Mouse (Mus musculus): ENCODE measurements at regions not wholly inside any gene's neighbourhood (a gene's known extent, or its start where the extent isn't known, plus 50 kb on each side); places are given as distances from the start of the nearest gene placed in this dataset.

DNA sequence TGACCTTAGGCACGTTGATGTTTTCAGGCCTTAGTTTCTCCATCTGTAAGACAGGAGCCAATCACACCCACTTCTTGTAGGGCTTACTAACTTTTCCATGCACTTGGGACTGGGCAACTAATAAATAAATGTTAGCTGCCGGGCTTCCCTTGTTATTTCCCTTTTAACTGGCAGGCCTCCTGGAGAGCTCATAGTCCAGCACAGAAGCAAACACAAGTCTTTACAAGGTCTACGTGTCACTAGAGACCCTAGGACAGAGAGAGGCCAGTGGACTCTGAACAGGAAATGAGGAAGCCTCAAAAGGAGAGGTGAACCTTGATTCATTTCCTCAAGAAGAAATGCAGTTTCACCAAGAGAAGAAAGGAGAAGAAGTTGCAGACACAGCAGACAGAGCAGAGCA is 71.1 kb upstream of the Bmp2 start:
- no peak overlapping the region for H3K27ac ChIP-seq (ENCODE audit: insufficient read depth, low read length)
- no peak overlapping the region for H3K4me3 ChIP-seq (ENCODE audit: insufficient read depth, low read length)
- no peak for TF ChIP-seq CTCF (IDR thresholded peaks at IDR 0.05; ENCODE audit: extremely low read depth, insufficient read depth, low read length)
- TF ChIP-seq POLR2A (IDR thresholded peaks at IDR 0.05; ENCODE audit: extremely low read depth, insufficient read depth, low read length): no peak
- no peaks in the 10 kb centered on the region for H3K4me1 ChIP-seq (ENCODE audit: control insufficient read depth, insufficient read depth, low read length)

GRCm38 (mm10) chr2:133481305-133481704 is 70.7 kb upstream of the Bmp2 start:
- Histone ChIP-seq H3K4me1 (ENCODE audit: control insufficient read depth, insufficient read depth, low read length) (no peaks in the 10 kb centered on the region), H3K4me3 (ENCODE audit: insufficient read depth, low read length) (no peak overlapping the region), H3K27ac (ENCODE audit: insufficient read depth, low read length) (no peak overlapping the region)
- TF ChIP-seq POLR2A (IDR thresholded peaks at IDR 0.05; ENCODE audit: extremely low read depth, insufficient read depth, low read length) (no peak), CTCF (IDR thresholded peaks at IDR 0.05; ENCODE audit: extremely low read depth, insufficient read depth, low read length) (no peak)

DNA sequence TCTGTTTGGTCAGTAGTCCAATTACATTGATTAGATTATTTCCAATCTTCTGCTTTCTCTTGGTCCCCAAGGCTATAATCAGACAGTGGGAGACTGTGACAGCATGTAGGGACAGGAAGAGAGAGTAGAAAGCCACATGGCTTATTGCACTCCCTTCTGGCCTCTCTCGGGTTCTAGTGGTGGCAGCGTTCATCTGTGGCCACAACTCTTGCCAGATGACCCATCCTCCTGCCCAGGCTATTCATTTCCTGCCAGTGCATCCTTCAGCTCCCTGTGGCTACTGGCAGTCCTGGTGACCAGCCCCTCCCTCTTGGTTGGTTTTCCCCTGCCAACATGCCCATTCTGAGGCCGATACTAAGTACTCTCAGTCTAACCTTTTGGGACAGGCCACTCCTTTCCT is 70.2 kb upstream of the Bmp2 start:
- no peak overlapping the region for H3K4me3 ChIP-seq (ENCODE audit: insufficient read depth, low read length)
- TF ChIP-seq POLR2A (IDR thresholded peaks at IDR 0.05; ENCODE audit: extremely low read depth, insufficient read depth, low read length) (no peak), CTCF (IDR thresholded peaks at IDR 0.05; ENCODE audit: extremely low read depth, insufficient read depth, low read length) (no peak)
- H3K4me1 ChIP-seq (ENCODE audit: control insufficient read depth, insufficient read depth, low read length): no peaks in the 10 kb centered on the region
- no peak overlapping the region for H3K27ac ChIP-seq (ENCODE audit: insufficient read depth, low read length)

- Histone ChIP-seq H3K27ac (ENCODE audit: insufficient read depth, low read length) (no peak overlapping the region), H3K4me3 (ENCODE audit: insufficient read depth, low read length) (no peak overlapping the region), H3K4me1 (ENCODE audit: control insufficient read depth, insufficient read depth, low read length) (no peaks in the 10 kb centered on the region)
- no peak for TF ChIP-seq CTCF (IDR thresholded peaks at IDR 0.05; ENCODE audit: extremely low read depth, insufficient read depth, low read length)
- no peak for TF ChIP-seq POLR2A (IDR thresholded peaks at IDR 0.05; ENCODE audit: extremely low read depth, insufficient read depth, low read length)
Observed at GRCm38 (mm10) chr2:133495443-133495842, 56.5 kb upstream of the Bmp2 start.

DNA sequence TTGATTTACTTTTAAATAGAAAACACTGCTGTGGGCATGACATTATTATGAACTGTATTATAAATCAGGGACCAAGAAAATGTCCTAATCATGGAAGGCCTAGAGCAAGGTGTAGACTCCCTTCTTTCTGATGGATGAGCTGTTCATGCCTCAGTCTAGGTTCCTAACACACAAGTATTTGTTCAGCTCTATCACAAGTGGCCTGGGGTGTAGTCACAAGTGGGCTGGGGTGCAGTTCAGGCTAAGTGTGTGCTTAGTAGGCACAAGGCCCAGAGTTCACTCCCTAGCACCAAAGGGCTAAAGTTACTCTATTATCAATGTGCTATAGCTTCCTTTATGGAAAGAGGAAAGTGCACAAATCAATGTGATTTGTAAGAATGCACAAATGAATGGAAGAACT is 55.6 kb upstream of the Bmp2 start:
- Histone ChIP-seq H3K4me3 (ENCODE audit: insufficient read depth, low read length) (no peak overlapping the region), H3K4me1 (ENCODE audit: control insufficient read depth, insufficient read depth, low read length) (no peaks in the 10 kb centered on the region), H3K27ac (ENCODE audit: insufficient read depth, low read length) (no peak overlapping the region)
- no peak for TF ChIP-seq POLR2A (IDR thresholded peaks at IDR 0.05; ENCODE audit: extremely low read depth, insufficient read depth, low read length)
- TF ChIP-seq CTCF (IDR thresholded peaks at IDR 0.05; ENCODE audit: extremely low read depth, insufficient read depth, low read length): no peak

DNA sequence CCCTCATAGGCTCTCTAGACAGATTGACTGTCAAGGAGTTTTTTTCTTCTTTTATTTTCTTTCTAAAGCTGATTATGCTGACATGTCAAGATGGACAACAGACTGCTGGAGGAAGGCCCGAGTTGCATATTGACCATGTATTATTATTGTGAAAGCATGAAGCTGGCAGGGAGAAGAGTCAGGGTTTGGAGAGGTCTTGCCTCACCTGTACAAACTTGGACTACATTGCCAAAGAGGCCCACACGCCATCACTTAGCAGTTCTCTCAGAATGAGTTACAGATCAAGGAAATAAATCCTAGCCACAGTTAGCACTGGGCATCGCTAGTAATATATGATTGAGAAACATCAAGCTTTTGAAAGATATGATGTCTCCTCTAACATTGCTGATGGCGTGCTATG is 54.9 kb upstream of the Bmp2 start:
- TF ChIP-seq CTCF (IDR thresholded peaks at IDR 0.05; ENCODE audit: extremely low read depth, insufficient read depth, low read length): no peak
- TF ChIP-seq POLR2A (IDR thresholded peaks at IDR 0.05; ENCODE audit: extremely low read depth, insufficient read depth, low read length): no peak
- H3K4me3 ChIP-seq (ENCODE audit: insufficient read depth, low read length): no peak overlapping the region
- H3K4me1 ChIP-seq (ENCODE audit: control insufficient read depth, insufficient read depth, low read length): no peaks in the 10 kb centered on the region
- H3K27ac ChIP-seq (ENCODE audit: insufficient read depth, low read length): no peak overlapping the region

DNA sequence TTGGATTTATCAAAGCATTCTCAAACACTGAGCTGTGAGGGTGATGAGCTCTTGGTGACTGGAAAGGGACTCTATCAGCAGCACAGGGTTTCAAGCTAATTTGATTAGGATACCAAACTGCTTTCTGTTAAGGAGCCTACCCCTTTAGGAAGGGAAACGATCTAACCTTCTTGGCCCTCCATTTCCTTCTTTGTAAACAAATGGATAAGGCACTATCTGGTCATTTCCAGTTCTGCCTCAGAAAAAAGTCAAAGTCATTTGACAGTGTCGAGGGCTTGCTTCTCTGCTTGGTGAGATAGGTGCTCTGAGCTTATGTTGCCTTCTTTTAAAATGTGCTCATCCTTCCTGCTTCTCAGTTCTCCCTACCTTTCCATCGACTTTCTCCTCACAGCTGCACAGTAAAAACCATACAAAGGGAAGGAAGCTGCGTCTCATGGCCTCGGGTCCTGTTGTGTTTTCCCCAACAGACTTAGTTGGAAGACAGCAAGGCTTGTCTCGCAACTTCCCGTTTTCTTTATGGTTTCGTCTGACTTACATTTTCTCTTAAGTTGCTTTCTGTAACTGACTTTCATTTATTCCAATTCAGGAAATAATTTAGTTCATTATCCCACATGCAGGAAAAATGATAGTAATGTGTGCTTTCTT is 54.3 kb upstream of the Bmp2 start:
- no peak overlapping the region for H3K4me3 ChIP-seq (ENCODE audit: insufficient read depth, low read length)
- H3K27ac ChIP-seq (ENCODE audit: insufficient read depth, low read length): no peak overlapping the region
- H3K4me1 ChIP-seq (ENCODE audit: control insufficient read depth, insufficient read depth, low read length): no peaks in the 10 kb centered on the region
- TF ChIP-seq POLR2A (IDR thresholded peaks at IDR 0.05; ENCODE audit: extremely low read depth, insufficient read depth, low read length): no peak
- no peak for TF ChIP-seq CTCF (IDR thresholded peaks at IDR 0.05; ENCODE audit: extremely low read depth, insufficient read depth, low read length)

GRCm38 (mm10) chr2:133498186-133498571 is 53.8 kb upstream of the Bmp2 start:
- TF ChIP-seq CTCF (IDR thresholded peaks at IDR 0.05; ENCODE audit: extremely low read depth, insufficient read depth, low read length): no peak
- no peak for TF ChIP-seq POLR2A (IDR thresholded peaks at IDR 0.05; ENCODE audit: extremely low read depth, insufficient read depth, low read length)
- Histone ChIP-seq H3K27ac (ENCODE audit: insufficient read depth, low read length) (no peak overlapping the region), H3K4me3 (ENCODE audit: insufficient read depth, low read length) (no peak overlapping the region), H3K4me1 (ENCODE audit: control insufficient read depth, insufficient read depth, low read length) (no peaks in the 10 kb centered on the region)

GRCm38 (mm10) chr2:133498717-133499143 is 53.2 kb upstream of the Bmp2 start:
- TF ChIP-seq POLR2A (IDR thresholded peaks at IDR 0.05; ENCODE audit: extremely low read depth, insufficient read depth, low read length): no peak
- no peak for TF ChIP-seq CTCF (IDR thresholded peaks at IDR 0.05; ENCODE audit: extremely low read depth, insufficient read depth, low read length)
- Histone ChIP-seq H3K4me3 (ENCODE audit: insufficient read depth, low read length) (no peak overlapping the region), H3K4me1 (ENCODE audit: control insufficient read depth, insufficient read depth, low read length) (no peaks in the 10 kb centered on the region), H3K27ac (ENCODE audit: insufficient read depth, low read length) (no peak overlapping the region)

- no peak for TF ChIP-seq POLR2A (IDR thresholded peaks at IDR 0.05; ENCODE audit: extremely low read depth, insufficient read depth, low read length)
- no peak for TF ChIP-seq CTCF (IDR thresholded peaks at IDR 0.05; ENCODE audit: extremely low read depth, insufficient read depth, low read length)
- H3K27ac ChIP-seq (ENCODE audit: insufficient read depth, low read length): no peak overlapping the region
- no peaks in the 10 kb centered on the region for H3K4me1 ChIP-seq (ENCODE audit: control insufficient read depth, insufficient read depth, low read length)
- no peak overlapping the region for H3K4me3 ChIP-seq (ENCODE audit: insufficient read depth, low read length)
Observed at GRCm38 (mm10) chr2:133499904-133500303, 52.1 kb upstream of the Bmp2 start.
